Mouse (Mus musculus): ENCODE results near the gene Uchl3.

- TF ChIP-seq CTCF (IDR thresholded peaks at IDR 0.05; ENCODE audit: borderline replicate concordance, insufficient read depth, low read depth, low read length) (no peak), POLR2A (IDR thresholded peaks at IDR 0.05; ENCODE audit: borderline replicate concordance, insufficient read depth, low read length) (no peak)
Observed at GRCm38 (mm10) chr14:101729237-101729971, 75.6 kb downstream of the Uchl3 start, which contains the start of the genes Gm9922 and Lmo7.

Data from cerebellum, adult 2 months (tissue).